Mouse (Mus musculus) neural tube, embryonic 13.5 days (tissue): ENCODE results near the gene Kcnh4. TPM values are rescaled to one million over a fixed set of nuclear protein-coding genes. Genes with fewer than 3 reads are reported as not detected.

Experiments
- ATAC-seq: fragments of 200-750 bp; cut with Nextera tagmentation; 2 replicates; pipeline ENCODE4 v1.8.0; 2017; ENCODE audit warnings: low read depth, mild to moderate bottlenecking, moderate TSS enrichment, moderate library complexity
- H3K27ac ChIP-seq: fragments of 300-500 bp; sonication (generic); replicated peaks from 2 replicates; pipeline ENCODE4 v1.5.1; 2015; ENCODE audit warnings: moderate library complexity, mild to moderate bottlenecking, inconsistent platforms
- H3K27me3 ChIP-seq: fragments of 300-500 bp; sonication (generic); 2 replicates; pipeline ENCODE4 v1.6.1; 2015; ENCODE audit warnings: mild to moderate bottlenecking, inconsistent platforms
- H3K36me3 ChIP-seq: fragments of 300-500 bp; sonication (generic); 2 replicates; pipeline ENCODE4 v1.6.1; 2015; ENCODE audit warnings: mild to moderate bottlenecking, inconsistent platforms
- H3K4me1 ChIP-seq: fragments of 300-500 bp; sonication (generic); replicated peaks from 2 replicates; pipeline ENCODE4 v1.6.1; 2015; ENCODE audit warnings: inconsistent platforms
- H3K4me2 ChIP-seq: fragments of 300-500 bp; sonication (generic); 2 replicates; pipeline ENCODE4 v1.6.1; 2015; ENCODE audit warnings: inconsistent platforms, mild to moderate bottlenecking, moderate library complexity
- H3K4me3 ChIP-seq: fragments of 300-500 bp; sonication (generic); 2 replicates; pipeline ENCODE4 v1.5.1; 2015; ENCODE audit warnings: mild to moderate bottlenecking, inconsistent platforms
- H3K9ac ChIP-seq: fragments of 300-500 bp; sonication (generic); 2 replicates; pipeline ENCODE4 v1.6.1; 2015; ENCODE audit warnings: moderate library complexity, mild to moderate bottlenecking, inconsistent platforms
- H3K9me3 ChIP-seq: fragments of 300-500 bp; sonication (generic); 2 replicates; pipeline ENCODE4 v1.6.1; 2016; ENCODE audit warnings: inconsistent platforms
- WGBS: fragments of 180-500 bp; shearing (Covaris S2); methylation state at CpG from one replicate; pipeline ENCODE4 v1.1.7; 2015; 5-methylcytosine and 5-hydroxymethylcytosine counted together
- polyA plus RNA-seq: library from polyadenylated mRNA; unstranded; fragments of >200 nt; fragmentation: Nextera tagmentation; extraction: Ambion mirVana; gene quantifications from 2 replicates; pipeline ENCODE4 v1.2.1, GENCODE M21; 2015

The Kcnh4 gene
- polyA plus RNA-seq, 1 experiment from 2014 or later, result 4.8 TPM

DNA sequence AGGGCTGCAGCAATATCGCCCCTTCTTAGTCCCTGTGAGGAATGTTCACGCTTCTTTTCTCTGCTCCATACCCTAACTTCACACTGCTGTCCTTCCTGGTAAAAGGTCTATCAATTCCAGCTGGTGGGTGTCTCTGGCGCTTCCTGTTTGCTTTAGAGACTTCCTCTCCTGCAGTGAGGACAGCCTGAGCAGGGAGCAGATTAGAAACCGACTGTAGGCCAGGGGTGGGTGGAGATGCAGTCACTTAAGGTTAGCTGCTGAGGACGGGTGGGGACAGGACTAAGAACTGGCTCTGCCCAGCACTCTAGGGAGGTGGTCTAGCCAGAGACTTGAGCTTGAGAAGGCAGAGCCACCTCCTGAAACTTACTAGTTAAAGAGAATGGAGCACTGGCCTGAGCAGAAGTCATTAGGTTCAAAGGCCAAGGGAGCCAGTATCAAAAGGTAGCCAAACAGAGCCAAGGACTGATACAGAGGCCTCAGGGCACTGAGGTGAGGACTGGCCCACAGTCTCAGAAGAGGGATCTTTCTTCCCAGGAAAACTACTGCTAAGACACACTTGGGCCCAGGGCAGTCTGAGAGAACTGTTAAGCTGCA is 34.7 kb downstream of the Kcnh4 start:
- no peak overlapping the region for H3K27ac ChIP-seq
- H3K9ac ChIP-seq, result no peak overlapping the region

DNA sequence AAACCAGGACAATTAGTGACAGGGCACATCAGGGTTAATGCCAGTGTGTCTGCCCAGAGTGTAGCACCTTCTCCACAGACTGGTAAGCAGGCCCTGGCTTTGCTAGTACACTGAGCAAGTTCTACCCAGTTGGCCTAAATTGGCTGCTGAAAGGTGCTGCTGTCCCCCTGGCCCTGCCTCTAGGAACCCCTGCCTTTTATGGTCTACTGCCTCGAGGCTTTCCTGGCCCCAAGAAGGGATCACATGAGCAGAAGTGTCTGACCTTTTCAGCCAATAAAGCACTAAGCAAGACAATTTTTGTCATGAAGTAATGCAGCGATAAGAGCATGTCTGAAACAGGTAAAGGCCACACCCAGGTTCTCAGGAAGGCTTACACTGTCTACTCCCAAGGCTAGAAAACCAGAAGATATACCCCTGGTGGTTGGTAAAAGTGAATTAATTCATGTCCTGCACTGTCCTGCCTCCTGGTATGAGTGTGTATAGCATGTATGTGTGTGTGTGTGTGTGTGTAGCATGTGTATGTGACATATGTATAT is 37.2 kb downstream of the Kcnh4 start:
- WGBS, result 52% methylated on average over 2 of the region's 2 CpGs

More for the DNA sequence above, 34.7 kb downstream of the Kcnh4 start:
- Histone ChIP-seq H3K4me1 (peaks cover 39% of the 10 kb centered on the region), H3K4me2 (no peak overlapping the region), H3K36me3 (peaks cover 19% of the 10 kb centered on the region), H3K9me3 (no peaks in the 10 kb centered on the region), H3K4me3 (no peak overlapping the region), H3K27me3 (no peaks in the 10 kb centered on the region)
- no peak for ATAC-seq
- WGBS, result 64% methylated on average over 5 of the region's 5 CpGs

GRCm38 (mm10) chr11:100721776-100722492 is 37.8 kb downstream of the Kcnh4 start:
- no peaks in the 10 kb centered on the region for H3K27me3 ChIP-seq
- H3K36me3 ChIP-seq, result peaks cover 29% of the 10 kb centered on the region
- peaks cover 43% of the 10 kb centered on the region for H3K4me1 ChIP-seq
- no peaks in the 10 kb centered on the region for H3K9me3 ChIP-seq
- 0 out of 2 replicates have a peak overlapping the region, but pooled peaks have one; percentile 42 for H3K27ac ChIP-seq
- ATAC-seq, result no peak
- H3K4me2 ChIP-seq, result no peak overlapping the region
- H3K4me3 ChIP-seq, result no peak overlapping the region
- 0 out of 2 replicates have a peak overlapping the region, but pooled peaks have one; percentile 12 for H3K9ac ChIP-seq
- 71% methylated on average over 8 of the region's 8 CpGs for WGBS

More for the DNA sequence above, 37.2 kb downstream of the Kcnh4 start:
- no peak overlapping the region for H3K4me2 ChIP-seq
- no peak overlapping the region for H3K9ac ChIP-seq
- H3K27me3 ChIP-seq, result no peaks in the 10 kb centered on the region
- H3K9me3 ChIP-seq, result no peaks in the 10 kb centered on the region
- peaks cover 43% of the 10 kb centered on the region for H3K4me1 ChIP-seq
- no peak overlapping the region for H3K4me3 ChIP-seq
- no peak overlapping the region for H3K27ac ChIP-seq
- H3K36me3 ChIP-seq, result peaks cover 22% of the 10 kb centered on the region
- ATAC-seq, result no peak

GRCm38 (mm10) chr11:100721254-100721653 is 38.5 kb downstream of the Kcnh4 start:
- no peak for ATAC-seq
- peaks cover 43% of the 10 kb centered on the region for H3K4me1 ChIP-seq
- no peaks in the 10 kb centered on the region for H3K9me3 ChIP-seq
- no peaks in the 10 kb centered on the region for H3K27me3 ChIP-seq
- H3K9ac ChIP-seq, result no peak overlapping the region
- no peak overlapping the region for H3K4me2 ChIP-seq
- WGBS, result 71% methylated on average over 4 of the region's 4 CpGs
- H3K36me3 ChIP-seq, result peaks cover 36% of the 10 kb centered on the region
- peak overlapping the region; percentile 42; the same call in 1 of the 2 replicates for H3K27ac ChIP-seq
- H3K4me3 ChIP-seq, result no peak overlapping the region

GRCm38 (mm10) chr11:100720345-100720744 is 39.4 kb downstream of the Kcnh4 start:
- 76% methylated on average over 5 of the region's 5 CpGs for WGBS
- Histone ChIP-seq H3K4me1 (peaks cover 41% of the 10 kb centered on the region), H3K4me2 (no peak overlapping the region), H3K27ac (peak overlapping the region; percentile 29; the same call in 1 of the 2 replicates), H3K36me3 (peaks cover 45% of the 10 kb centered on the region), H3K9ac (no peak overlapping the region), H3K27me3 (no peaks in the 10 kb centered on the region), H3K9me3 (no peaks in the 10 kb centered on the region), H3K4me3 (no peak overlapping the region)
- no peak for ATAC-seq

DNA sequence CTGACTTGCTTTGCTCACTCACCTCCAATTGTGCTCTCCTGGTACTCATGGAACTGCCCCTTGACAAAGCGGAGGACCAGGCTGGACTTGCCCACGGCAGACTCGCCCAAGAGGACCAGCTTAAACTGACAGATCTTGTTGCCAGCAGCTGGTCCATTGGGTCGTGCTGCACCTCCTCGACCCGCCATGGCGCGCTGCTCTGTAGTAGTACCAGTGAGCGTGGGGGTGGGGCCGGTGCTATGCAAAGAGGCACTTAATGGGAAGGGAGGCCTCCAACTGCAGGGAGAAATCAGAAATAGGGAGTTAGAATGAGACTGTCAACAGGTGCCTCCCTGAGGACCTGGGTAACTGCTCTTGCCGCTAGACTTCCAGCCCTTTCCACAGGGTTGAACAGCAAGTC is 39.8 kb downstream of the Kcnh4 start:
- H3K27ac ChIP-seq, result no peak overlapping the region
- H3K27me3 ChIP-seq, result no peaks in the 10 kb centered on the region
- no peak for ATAC-seq
- H3K4me2 ChIP-seq, result no peak overlapping the region
- peaks cover 37% of the 10 kb centered on the region for H3K4me1 ChIP-seq
- no peaks in the 10 kb centered on the region for H3K9me3 ChIP-seq
- H3K4me3 ChIP-seq, result no peak overlapping the region
- no peak overlapping the region for H3K9ac ChIP-seq
- peaks cover 49% of the 10 kb centered on the region for H3K36me3 ChIP-seq
- WGBS, result 88% methylated on average over 11 of the region's 11 CpGs

GRCm38 (mm10) chr11:100719312-100719711 is 40.4 kb downstream of the Kcnh4 start:
- Histone ChIP-seq H3K36me3 (peaks cover 51% of the 10 kb centered on the region), H3K4me2 (no peak overlapping the region), H3K27ac (no peak overlapping the region), H3K9ac (no peak overlapping the region), H3K9me3 (no peaks in the 10 kb centered on the region), H3K4me3 (no peak overlapping the region), H3K4me1 (peaks cover 33% of the 10 kb centered on the region), H3K27me3 (no peaks in the 10 kb centered on the region)
- WGBS, result 78% methylated on average over 3 of the region's 3 CpGs
- no peak for ATAC-seq

GRCm38 (mm10) chr11:100718866-100719265 is 40.9 kb downstream of the Kcnh4 start:
- no peak overlapping the region for H3K4me2 ChIP-seq
- peaks cover 51% of the 10 kb centered on the region for H3K36me3 ChIP-seq
- H3K27me3 ChIP-seq, result no peaks in the 10 kb centered on the region
- no peak overlapping the region for H3K27ac ChIP-seq
- peaks cover 38% of the 10 kb centered on the region for H3K4me1 ChIP-seq
- no peaks in the 10 kb centered on the region for H3K9me3 ChIP-seq
- 91% methylated on average over 4 of the region's 4 CpGs for WGBS
- ATAC-seq, result no peak
- no peak overlapping the region for H3K4me3 ChIP-seq
- H3K9ac ChIP-seq, result no peak overlapping the region

DNA sequence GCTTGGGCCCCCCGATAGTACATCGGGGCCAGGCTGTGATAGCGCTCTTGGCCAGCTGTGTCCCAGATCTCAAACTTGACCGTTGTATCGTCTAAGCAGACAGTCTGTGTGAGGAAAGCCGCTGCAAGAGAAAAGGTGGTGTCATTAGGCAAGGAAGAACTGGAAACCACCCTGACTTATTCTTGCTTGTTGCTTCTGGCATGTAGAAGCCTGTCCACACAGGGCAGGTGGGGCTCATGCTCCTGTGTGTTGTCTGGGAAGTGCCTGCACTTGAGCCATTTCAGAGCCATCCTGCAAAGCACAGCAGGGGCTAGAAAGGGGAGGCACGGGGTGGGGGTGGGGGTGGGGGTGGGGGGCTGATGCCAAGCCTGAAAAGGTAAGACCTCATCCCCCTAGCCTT is 41.3 kb downstream of the Kcnh4 start:
- Histone ChIP-seq H3K4me2 (no peak overlapping the region), H3K27ac (no peak overlapping the region), H3K36me3 (peaks cover 51% of the 10 kb centered on the region), H3K4me1 (peaks cover 42% of the 10 kb centered on the region), H3K27me3 (no peaks in the 10 kb centered on the region), H3K9me3 (no peaks in the 10 kb centered on the region), H3K9ac (no peak overlapping the region), H3K4me3 (no peak overlapping the region)
- 93% methylated on average over 7 of the region's 7 CpGs for WGBS
- no peak for ATAC-seq

DNA sequence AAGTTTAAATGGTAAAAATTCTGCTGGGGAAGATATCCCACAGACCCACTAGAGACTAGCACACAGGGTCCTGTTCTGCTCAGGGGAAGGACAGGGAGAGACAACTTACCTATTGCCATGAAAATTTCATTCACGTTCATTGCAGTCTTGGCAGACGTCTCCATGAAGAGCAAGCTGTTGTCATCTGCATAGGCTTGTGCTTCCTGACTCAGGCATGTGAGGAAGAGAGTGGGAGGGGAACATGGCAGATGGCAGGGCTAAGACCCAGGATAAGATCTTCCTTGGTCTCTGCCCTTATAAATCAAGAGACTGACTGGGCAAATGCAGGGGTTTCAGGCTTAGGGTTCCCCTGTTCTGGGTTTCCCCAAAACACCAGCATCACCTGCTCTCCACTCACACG is 43.1 kb downstream of the Kcnh4 start:
- H3K4me2 ChIP-seq, result no peak overlapping the region
- no peaks in the 10 kb centered on the region for H3K9me3 ChIP-seq
- WGBS, result 87% methylated on average over 3 of the region's 3 CpGs
- no peak for ATAC-seq
- no peak overlapping the region for H3K9ac ChIP-seq
- peaks cover 51% of the 10 kb centered on the region for H3K36me3 ChIP-seq
- H3K4me3 ChIP-seq, result no peak overlapping the region
- H3K27me3 ChIP-seq, result no peaks in the 10 kb centered on the region
- H3K4me1 ChIP-seq, result peaks cover 38% of the 10 kb centered on the region
- no peak overlapping the region for H3K27ac ChIP-seq

GRCm38 (mm10) chr11:100714948-100715347 is 44.8 kb downstream of the Kcnh4 start:
- ATAC-seq, result no peak
- H3K27me3 ChIP-seq, result no peaks in the 10 kb centered on the region
- H3K9me3 ChIP-seq, result no peaks in the 10 kb centered on the region
- no peak overlapping the region for H3K4me3 ChIP-seq
- H3K4me2 ChIP-seq, result no peak overlapping the region
- H3K36me3 ChIP-seq, result peaks cover 59% of the 10 kb centered on the region
- H3K4me1 ChIP-seq, result peaks cover 31% of the 10 kb centered on the region
- WGBS, result 81% methylated on average over 6 of the region's 6 CpGs
- no peak overlapping the region for H3K9ac ChIP-seq
- no peak overlapping the region for H3K27ac ChIP-seq

DNA sequence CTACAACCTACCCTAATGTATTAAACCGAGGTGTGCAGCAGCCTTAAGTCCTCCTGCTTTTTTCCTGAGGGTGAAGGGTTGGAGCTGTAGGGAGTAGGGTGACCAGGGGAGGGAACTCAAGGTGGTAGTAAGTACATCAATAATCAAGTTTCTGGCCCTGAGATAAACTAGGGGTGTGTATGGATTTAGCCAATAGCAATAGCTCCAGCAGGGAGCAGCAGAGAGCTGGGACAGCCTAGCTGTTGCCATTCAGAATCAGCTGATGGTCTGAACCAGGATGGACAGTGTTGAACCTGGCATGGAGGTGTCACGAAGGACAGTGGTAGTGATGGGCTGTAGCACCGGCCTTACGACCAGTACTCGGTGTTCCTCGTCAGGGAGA is 45.2 kb downstream of the Kcnh4 start:
- Histone ChIP-seq H3K4me1 (peaks cover 28% of the 10 kb centered on the region), H3K4me3 (no peak overlapping the region), H3K27ac (peak overlapping the region; percentile 14; the same call in 1 of the 2 replicates), H3K4me2 (peak overlapping the region; percentile 43; the same call in 1 of the 2 replicates), H3K36me3 (peaks cover 58% of the 10 kb centered on the region), H3K27me3 (no peaks in the 10 kb centered on the region), H3K9me3 (no peaks in the 10 kb centered on the region), H3K9ac (0 out of 2 replicates have a peak overlapping the region, but pooled peaks have one; percentile 63)
- WGBS, result 47% methylated on average over 6 of the region's 6 CpGs
- ATAC-seq, result no peak
